Mouse (Mus musculus) G1E-ER4 (cell line): ENCODE data around the gene Upf1. TPM values are rescaled to one million over a fixed set of nuclear protein-coding genes. Genes with fewer than 3 reads are reported as not detected.

Source experiments
- GATA1 ChIP-seq: IDR thresholded peaks from one replicate; pipeline ENCODE4 v1.8.0; 2012; ENCODE audit warnings: low read length, inconsistent platforms
- polyA plus RNA-seq: library from polyadenylated mRNA; stranded (reverse); fragments of >175 nt; gene quantifications from 2 replicates; pipeline ENCODE4 v1.2.3, GENCODE M21; 2012

The Upf1 gene
- polyA plus RNA-seq, 1 experiment, result 139 TPM

GRCm38 (mm10) chr8:70371951-70372350 is 18.9 kb upstream of the Upf1 start:
- no peak for TF ChIP-seq GATA1

GRCm38 (mm10) chr8:70370476-70370875 is 17.4 kb upstream of the Upf1 start:
- TF ChIP-seq GATA1, result no peak

GRCm38 (mm10) chr8:70366588-70366987 is 13.5 kb upstream of the Upf1 start:
- TF ChIP-seq GATA1, result no peak

GRCm38 (mm10) chr8:70364066-70364465 is 11.0 kb upstream of the Upf1 start:
- TF ChIP-seq GATA1, result no peak

- TF ChIP-seq GATA1, result no peak
Measured at GRCm38 (mm10) chr8:70361484-70362032, 8.5 kb upstream of the Upf1 start.

- TF ChIP-seq GATA1, result no peak
Measured at GRCm38 (mm10) chr8:70360769-70361168, 7.7 kb upstream of the Upf1 start.

- TF ChIP-seq GATA1, result no peak
Measured at GRCm38 (mm10) chr8:70359411-70359810, 6.3 kb upstream of the Upf1 start.

GRCm38 (mm10) chr8:70356111-70356510 is 3.0 kb upstream of the Upf1 start:
- no peak for TF ChIP-seq GATA1

GRCm38 (mm10) chr8:70354004-70354403 is 926 bp upstream of the Upf1 start:
- no peak for TF ChIP-seq GATA1

GRCm38 (mm10) chr8:70352657-70353151 is 374 bp downstream of the Upf1 start:
- TF ChIP-seq GATA1, result no peak

GRCm38 (mm10) chr8:70352000-70352384 is 1.1 kb downstream of the Upf1 start:
- no peak for TF ChIP-seq GATA1

- TF ChIP-seq GATA1, result no peak
Measured at GRCm38 (mm10) chr8:70351035-70351999, 1.8 kb downstream of the Upf1 start.

GRCm38 (mm10) chr8:70347860-70348420 is 5.1 kb downstream of the Upf1 start:
- no peak for TF ChIP-seq GATA1

- no peak for TF ChIP-seq GATA1
Measured at GRCm38 (mm10) chr8:70347443-70347842, 5.6 kb downstream of the Upf1 start.

GRCm38 (mm10) chr8:70344279-70344678 is 8.8 kb downstream of the Upf1 start:
- TF ChIP-seq GATA1, result no peak

- no peak for TF ChIP-seq GATA1
Measured at GRCm38 (mm10) chr8:70343696-70344095, 9.4 kb downstream of the Upf1 start.
